Mouse (Mus musculus) spleen, embryonic (tissue): ENCODE results near the gene Vmn1r14.
"Not testable (repeated sequence)": the region's sequence is repeated elsewhere in the genome, so short reads cannot be mapped to it uniquely, and the experiment has no call there.

Experiments
- CTCF ChIA-PET: fragments of 350-600 bp; sonication (Branson Sonifier 250); formaldehyde crosslinking; loops from one replicate; lab custom pipeline; 2022; lab: Charles Lee

The Vmn1r14 gene

GRCm38 (mm10) chr6:57231386-57231785 is at the start of gene Vmn1r14:
Vmn1r14 (plus strand) TSS chr6:57231686.
- CTCF ChIA-PET = no interaction called here

- CTCF ChIA-PET = not testable (repeated sequence)
Measured at GRCm38 (mm10) chr6:57190016-57190415, 41.5 kb upstream of the Vmn1r14 start.

GRCm38 (mm10) chr6:57202990-57203389 is 28.5 kb upstream of the Vmn1r14 start, which contains the start of gene Vmn1r13:
Vmn1r13 (plus strand) TSS chr6:57203290.
- CTCF ChIA-PET = not testable (repeated sequence)

- CTCF ChIA-PET = no interaction called here
Measured at GRCm38 (mm10) chr6:57257652-57258051, 26.2 kb downstream of the Vmn1r14 start, which contains the start of gene Vmn1r15. Vmn1r15 (plus strand) TSS chr6:57257952.

- CTCF ChIA-PET = no interaction called here
Measured at GRCm38 (mm10) chr6:57260990-57261389, 29.5 kb downstream of the Vmn1r14 start.

- CTCF ChIA-PET = no interaction called here
Measured at GRCm38 (mm10) chr6:57271881-57272280, 40.4 kb downstream of the Vmn1r14 start.

- CTCF ChIA-PET = no interaction called here
Measured at GRCm38 (mm10) chr6:57272517-57272916, 41.0 kb downstream of the Vmn1r14 start.

- CTCF ChIA-PET = no interaction called here
Measured at GRCm38 (mm10) chr6:57278952-57279351, 47.5 kb downstream of the Vmn1r14 start.
